Mouse (Mus musculus) liver, postnatal 0 days (tissue): ENCODE measurements around the gene Ppm1l.
"Not testable (repeated sequence)": the region's sequence is repeated elsewhere in the genome, so short reads cannot be mapped to it uniquely, and the experiment has no call there.

Experiments
- CTCF ChIP-seq: sonication (generic); IDR thresholded peaks from 2 replicates; pipeline ENCODE4 v1.5.1; 2016; ENCODE audit warnings: antibody characterized with exemption, low read depth
- EP300 ChIP-seq: IDR thresholded peaks from 2 replicates; pipeline ENCODE4 v1.6.1; 2016; ENCODE audit warnings: antibody characterized with exemption, low read depth, mild to moderate bottlenecking

- TF ChIP-seq EP300, CTCF: not testable (repeated sequence)
Measured at GRCm38 (mm10) chr3:69391834-69392233, 75.2 kb downstream of the Ppm1l start.
